Mouse (Mus musculus): ENCODE data around the gene Adamtsl1.

Gene Adamtsl1

GRCm38 (mm10) chr4:86068376-86068775 lies 554.4 kb downstream of the Adamtsl1 start:
- peak in 1 of 2 experiments; percentile 47 for DNase-seq

- DNase-seq, result no peak
Measured at GRCm38 (mm10) chr4:86068875-86069718, 555.1 kb downstream of the Adamtsl1 start.

GRCm38 (mm10) chr4:86074871-86075270 lies 560.9 kb downstream of the Adamtsl1 start:
- DNase-seq, result no peak

GRCm38 (mm10) chr4:86077355-86077754 lies 563.4 kb downstream of the Adamtsl1 start:
- peak in 1 of 2 experiments; percentile 39 for DNase-seq

GRCm38 (mm10) chr4:86077854-86078253 lies 563.9 kb downstream of the Adamtsl1 start:
- no peak for DNase-seq

GRCm38 (mm10) chr4:86087508-86087907 lies 573.5 kb downstream of the Adamtsl1 start:
- no peak for DNase-seq

GRCm38 (mm10) chr4:86103207-86103606 lies 589.2 kb downstream of the Adamtsl1 start:
- DNase-seq, result no peak

- no peak for DNase-seq
Measured at GRCm38 (mm10) chr4:86108325-86108724, 594.4 kb downstream of the Adamtsl1 start.

- DNase-seq, result no peak
Measured at GRCm38 (mm10) chr4:86119067-86119466, 605.1 kb downstream of the Adamtsl1 start.

- DNase-seq, result no peak
Measured at GRCm38 (mm10) chr4:86122431-86122830, 608.5 kb downstream of the Adamtsl1 start.

GRCm38 (mm10) chr4:86124374-86124773 lies 610.4 kb downstream of the Adamtsl1 start:
- DNase-seq, result peak; percentile 15 to 34

- no peak for DNase-seq
Measured at GRCm38 (mm10) chr4:86126636-86127035, 612.7 kb downstream of the Adamtsl1 start.

GRCm38 (mm10) chr4:86158551-86158950 lies 644.6 kb downstream of the Adamtsl1 start:
- no peak for DNase-seq

GRCm38 (mm10) chr4:86159362-86159761 lies 645.4 kb downstream of the Adamtsl1 start:
- DNase-seq, result no peak

GRCm38 (mm10) chr4:86170763-86171162 lies 656.8 kb downstream of the Adamtsl1 start:
- DNase-seq, result no peak

GRCm38 (mm10) chr4:86171461-86171860 lies 657.5 kb downstream of the Adamtsl1 start:
- no peak for DNase-seq

GRCm38 (mm10) chr4:86177471-86177870 lies 663.5 kb downstream of the Adamtsl1 start:
- DNase-seq, result no peak

GRCm38 (mm10) chr4:86178116-86178515 lies 664.1 kb downstream of the Adamtsl1 start:
- no peak for DNase-seq

GRCm38 (mm10) chr4:86183701-86184173 lies 669.8 kb downstream of the Adamtsl1 start:
- no peak for DNase-seq

GRCm38 (mm10) chr4:86189853-86190252 lies 675.9 kb downstream of the Adamtsl1 start:
- no peak for DNase-seq

- no peak for DNase-seq
Measured at GRCm38 (mm10) chr4:86191195-86191594, 677.2 kb downstream of the Adamtsl1 start.

GRCm38 (mm10) chr4:86201766-86202165 lies 687.8 kb downstream of the Adamtsl1 start:
- no peak for DNase-seq

GRCm38 (mm10) chr4:86203288-86203687 lies 689.3 kb downstream of the Adamtsl1 start:
- no peak for DNase-seq

GRCm38 (mm10) chr4:86224875-86225274 lies 710.9 kb downstream of the Adamtsl1 start:
- no peak for DNase-seq

- no peak for DNase-seq
Measured at GRCm38 (mm10) chr4:86227096-86227495, 713.1 kb downstream of the Adamtsl1 start.

Measured in lung, postnatal 4 days (tissue).